Mouse (Mus musculus): ENCODE measurements around the gene Ppfia3. TPM values are rescaled to one million over a fixed set of nuclear protein-coding genes. Genes with fewer than 3 reads are reported as not detected.

Gene Ppfia3
- polyA plus RNA-seq, 1 experiment from 2014 or later = 9.5 TPM

DNA sequence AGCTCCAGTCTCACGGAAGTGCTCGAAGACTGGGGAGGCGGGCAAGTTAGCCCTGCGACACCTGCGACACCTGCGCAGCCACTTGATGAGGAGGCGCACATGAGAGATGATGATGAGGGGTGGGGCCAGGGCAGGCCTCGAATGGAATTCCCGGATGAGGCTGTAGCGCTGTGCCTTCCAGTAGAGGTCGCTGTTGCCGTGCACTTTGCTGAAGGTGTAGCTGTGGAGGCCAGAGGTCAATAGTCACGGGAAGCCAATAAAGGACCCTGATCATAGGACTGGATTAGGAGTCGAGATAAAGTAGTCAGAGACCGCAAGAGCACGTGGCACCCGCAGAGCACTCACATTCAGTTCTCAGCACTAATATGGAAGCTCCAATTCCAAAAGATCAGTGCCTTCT, 61.5 kb downstream of the Ppfia3 start:
- Histone ChIP-seq H3K9ac (ENCODE audit: low read depth, low read length) (no peak overlapping the region), H3K4me2 (replicated peaks; ENCODE audit: low read depth, low read length) (peak overlapping the region; percentile 40), H3K27ac (ENCODE audit: low read depth, low read length) (no peak overlapping the region), H3K36me3 (ENCODE audit: control insufficient read depth, insufficient read depth, low read length) (no peaks in the 10 kb centered on the region), H3K4me1 (replicated peaks; ENCODE audit: control insufficient read depth, insufficient read depth, low read length) (no peaks in the 10 kb centered on the region), H3K27me3 (ENCODE audit: control insufficient read depth, insufficient read depth, low read length) (no peaks in the 10 kb centered on the region), H3K4me3 (ENCODE audit: low read depth, low read length) (peak overlapping the region; percentile 22; the same call in 1 of the 2 replicates), H3K9me3 (ENCODE audit: control insufficient read depth, low read length) (no peaks in the 10 kb centered on the region)
- WGBS = under 1% methylated on average over 17 of the region's 17 CpGs
- DNase-seq (ENCODE audit: low spot score) = peak; percentile 84
- ATAC-seq (ENCODE audit: low FRiP score) = peak; percentile 67; the same call in 1 of the 2 replicates

DNA sequence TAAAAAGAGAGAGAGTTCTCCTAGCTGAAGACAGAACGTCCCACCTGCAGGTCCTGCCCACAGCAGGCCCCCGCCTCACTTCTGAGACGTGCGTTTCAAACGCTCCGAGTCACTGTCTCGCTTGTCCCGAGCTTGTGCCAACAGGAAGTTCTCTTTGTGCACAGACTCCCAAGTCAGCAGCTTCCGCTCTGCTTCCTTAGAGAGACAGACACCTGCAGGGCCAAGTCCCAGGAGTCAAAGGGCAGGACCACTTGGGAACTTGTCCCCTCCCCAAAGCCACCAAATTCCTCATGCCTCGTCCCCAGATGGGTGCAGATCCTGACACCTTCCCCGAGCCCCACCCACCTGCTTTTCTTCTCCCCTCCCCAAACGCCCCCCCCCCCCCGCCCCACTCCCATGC, 62.0 kb downstream of the Ppfia3 start:
- Histone ChIP-seq H3K9ac (ENCODE audit: low read depth, low read length) (0 out of 2 replicates have a peak overlapping the region, but pooled peaks have one; percentile 5), H3K4me2 (replicated peaks; ENCODE audit: low read depth, low read length) (peak overlapping the region; percentile 40), H3K9me3 (ENCODE audit: control insufficient read depth, low read length) (no peaks in the 10 kb centered on the region), H3K4me3 (ENCODE audit: low read depth, low read length) (peak overlapping the region; percentile 22; the same call in 1 of the 2 replicates), H3K27me3 (ENCODE audit: control insufficient read depth, insufficient read depth, low read length) (no peaks in the 10 kb centered on the region), H3K27ac (ENCODE audit: low read depth, low read length) (no peak overlapping the region), H3K4me1 (replicated peaks; ENCODE audit: control insufficient read depth, insufficient read depth, low read length) (no peaks in the 10 kb centered on the region), H3K36me3 (ENCODE audit: control insufficient read depth, insufficient read depth, low read length) (no peaks in the 10 kb centered on the region)
- WGBS = 16% methylated on average over 10 of the region's 13 CpGs
- ATAC-seq (ENCODE audit: low FRiP score) (peak; percentile 4; the same call in 1 of the 2 replicates), DNase-seq (ENCODE audit: low spot score) (peak; percentile 6)

DNA sequence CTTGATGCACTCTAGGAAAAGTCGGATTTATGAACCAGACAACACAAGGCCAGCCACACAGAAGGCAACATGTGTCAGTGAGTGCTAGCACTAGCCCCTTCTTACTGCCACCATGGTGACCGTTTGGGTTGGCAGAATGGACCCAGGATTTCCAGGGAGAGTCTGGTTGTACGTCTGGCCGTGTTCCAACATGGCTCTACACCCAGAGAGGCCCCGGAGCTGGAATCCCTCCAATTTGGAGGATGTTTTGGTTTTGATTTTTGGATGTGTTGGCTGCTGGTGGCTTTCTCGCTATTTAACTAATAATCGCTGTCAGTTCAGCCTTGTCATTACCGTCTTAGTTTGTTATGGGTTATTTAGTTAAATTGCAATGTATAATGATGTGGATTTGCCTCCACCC, 64.2 kb downstream of the Ppfia3 start:
- Histone ChIP-seq H3K4me3 (ENCODE audit: low read depth, low read length) (no peak overlapping the region), H3K4me1 (replicated peaks; ENCODE audit: control insufficient read depth, insufficient read depth, low read length) (no peaks in the 10 kb centered on the region), H3K27me3 (ENCODE audit: control insufficient read depth, insufficient read depth, low read length) (no peaks in the 10 kb centered on the region), H3K4me2 (replicated peaks; ENCODE audit: low read depth, low read length) (no peak overlapping the region), H3K9me3 (ENCODE audit: control insufficient read depth, low read length) (no peaks in the 10 kb centered on the region), H3K36me3 (ENCODE audit: control insufficient read depth, insufficient read depth, low read length) (no peaks in the 10 kb centered on the region), H3K27ac (ENCODE audit: low read depth, low read length) (no peak overlapping the region), H3K9ac (ENCODE audit: low read depth, low read length) (no peak overlapping the region)
- DNase-seq (ENCODE audit: low spot score) (no peak), ATAC-seq (ENCODE audit: low FRiP score) (no peak)
- WGBS = 87% methylated on average over 8 of the region's 8 CpGs

DNA sequence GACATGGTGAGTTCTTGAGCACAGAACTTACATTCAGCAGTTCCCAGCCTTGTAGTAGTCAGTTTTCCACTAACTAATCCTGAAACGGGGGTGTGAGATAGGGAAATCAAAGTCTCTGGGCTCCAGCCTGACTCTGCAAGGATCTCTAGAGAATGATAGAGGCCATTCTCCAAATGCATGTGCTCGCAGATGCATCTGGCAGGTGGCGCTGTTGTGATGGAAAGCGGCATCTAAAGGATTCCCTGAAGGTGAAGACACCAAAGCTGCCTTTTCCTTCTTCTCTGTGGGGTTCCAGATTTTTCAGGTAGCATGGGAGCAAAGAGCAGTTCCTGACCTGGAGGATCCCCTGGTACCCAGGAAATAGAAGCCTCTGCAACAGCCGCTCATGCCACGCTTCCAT, 66.5 kb downstream of the Ppfia3 start:
- no peaks in the 10 kb centered on the region for H3K4me1 ChIP-seq (replicated peaks; ENCODE audit: control insufficient read depth, insufficient read depth, low read length)
- no peak overlapping the region for H3K4me3 ChIP-seq (ENCODE audit: low read depth, low read length)
- ATAC-seq (ENCODE audit: low FRiP score) = no peak
- H3K27ac ChIP-seq (ENCODE audit: low read depth, low read length) = no peak overlapping the region
- H3K27me3 ChIP-seq (ENCODE audit: control insufficient read depth, insufficient read depth, low read length) = no peaks in the 10 kb centered on the region
- H3K36me3 ChIP-seq (ENCODE audit: control insufficient read depth, insufficient read depth, low read length) = no peaks in the 10 kb centered on the region
- WGBS = 20% methylated on average over 6 of the region's 6 CpGs
- DNase-seq (ENCODE audit: low spot score) = peak; percentile 67
- H3K9me3 ChIP-seq (ENCODE audit: control insufficient read depth, low read length) = no peaks in the 10 kb centered on the region
- no peak overlapping the region for H3K9ac ChIP-seq (ENCODE audit: low read depth, low read length)
- H3K4me2 ChIP-seq (replicated peaks; ENCODE audit: low read depth, low read length) = no peak overlapping the region

DNA sequence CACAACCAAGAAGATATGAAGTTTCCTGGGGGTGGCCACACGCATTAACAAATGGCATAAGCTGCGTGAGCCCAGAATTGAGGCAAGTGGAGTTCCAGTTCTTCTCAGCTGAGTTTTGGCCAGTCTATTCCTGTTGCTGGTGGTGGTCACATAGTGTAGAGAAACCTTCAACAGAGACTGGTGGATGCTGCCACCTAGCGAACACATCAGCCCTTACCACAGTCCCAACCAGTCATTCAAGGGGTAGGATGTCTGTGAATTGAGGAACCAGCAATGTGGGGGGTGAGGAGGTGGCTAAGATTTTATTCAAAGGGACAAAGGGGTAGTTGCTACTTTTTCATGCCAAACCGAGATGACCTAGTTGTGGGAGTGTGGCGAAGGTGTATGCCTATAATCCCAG, 67.1 kb downstream of the Ppfia3 start:
- 0 out of 2 replicates have a peak, but pooled peaks have one; percentile 60 for ATAC-seq (ENCODE audit: low FRiP score)
- WGBS = 14% methylated on average over 5 of the region's 5 CpGs

DNA sequence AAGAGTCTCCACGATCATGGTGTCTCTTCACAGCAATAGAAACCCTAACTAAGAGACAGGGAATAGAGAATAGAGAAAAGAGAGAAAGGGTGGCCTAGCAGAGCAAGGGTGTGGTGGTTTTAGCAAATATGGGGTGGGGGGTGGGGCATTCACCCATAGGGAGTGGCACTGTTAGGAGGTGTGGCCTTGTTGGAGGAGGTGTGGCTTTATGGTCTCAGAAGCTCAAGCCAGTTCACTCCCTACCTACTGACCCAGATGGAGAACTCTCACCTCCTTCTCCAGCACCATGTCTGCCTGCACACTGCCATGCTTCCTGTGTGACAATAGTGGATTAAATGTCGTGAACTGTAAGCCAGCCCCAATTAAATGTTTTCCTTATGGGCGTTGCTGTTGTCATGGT, 69.3 kb downstream of the Ppfia3 start:
- Histone ChIP-seq H3K4me1 (replicated peaks; ENCODE audit: control insufficient read depth, insufficient read depth, low read length) (no peaks in the 10 kb centered on the region), H3K4me2 (replicated peaks; ENCODE audit: low read depth, low read length) (no peak overlapping the region), H3K27ac (ENCODE audit: low read depth, low read length) (no peak overlapping the region), H3K27me3 (ENCODE audit: control insufficient read depth, insufficient read depth, low read length) (no peaks in the 10 kb centered on the region), H3K9ac (ENCODE audit: low read depth, low read length) (no peak overlapping the region), H3K9me3 (ENCODE audit: control insufficient read depth, low read length) (no peaks in the 10 kb centered on the region), H3K36me3 (ENCODE audit: control insufficient read depth, insufficient read depth, low read length) (no peaks in the 10 kb centered on the region), H3K4me3 (ENCODE audit: low read depth, low read length) (no peak overlapping the region)
- 57% methylated on average over 3 of the region's 3 CpGs for WGBS
- DNase-seq (ENCODE audit: low spot score) (no peak), ATAC-seq (ENCODE audit: low FRiP score) (no peak)

More for the DNA sequence above, 67.1 kb downstream of the Ppfia3 start:
- no peaks in the 10 kb centered on the region for H3K4me1 ChIP-seq (replicated peaks; ENCODE audit: control insufficient read depth, insufficient read depth, low read length)
- H3K36me3 ChIP-seq (ENCODE audit: control insufficient read depth, insufficient read depth, low read length) = no peaks in the 10 kb centered on the region
- no peak overlapping the region for H3K4me2 ChIP-seq (replicated peaks; ENCODE audit: low read depth, low read length)
- peak; percentile 70 for DNase-seq (ENCODE audit: low spot score)
- H3K27ac ChIP-seq (ENCODE audit: low read depth, low read length) = no peak overlapping the region
- H3K27me3 ChIP-seq (ENCODE audit: control insufficient read depth, insufficient read depth, low read length) = no peaks in the 10 kb centered on the region
- no peak overlapping the region for H3K9ac ChIP-seq (ENCODE audit: low read depth, low read length)
- no peak overlapping the region for H3K4me3 ChIP-seq (ENCODE audit: low read depth, low read length)
- no peaks in the 10 kb centered on the region for H3K9me3 ChIP-seq (ENCODE audit: control insufficient read depth, low read length)

DNA sequence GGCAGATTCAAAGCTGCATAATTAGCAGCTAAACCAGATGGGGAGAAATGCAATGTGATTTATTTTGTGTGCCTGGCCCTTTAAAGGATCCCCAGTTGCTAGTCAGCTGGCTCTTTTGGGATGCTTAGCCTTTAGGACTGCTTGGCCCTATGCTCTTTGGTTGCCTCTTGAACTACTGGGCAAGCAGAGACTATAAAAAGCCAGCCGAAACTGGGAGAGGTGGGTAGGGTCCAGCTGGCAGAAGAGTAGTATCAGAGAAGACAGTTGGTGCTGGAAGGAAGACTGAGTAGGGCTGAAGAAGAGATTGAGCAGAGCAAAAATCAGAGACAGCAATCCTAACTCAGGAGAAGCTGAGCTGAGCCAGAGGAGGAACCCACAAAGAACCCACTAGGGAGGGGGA, 70.2 kb downstream of the Ppfia3 start:
- Histone ChIP-seq H3K9ac (ENCODE audit: low read depth, low read length) (no peak overlapping the region), H3K27me3 (ENCODE audit: control insufficient read depth, insufficient read depth, low read length) (no peaks in the 10 kb centered on the region), H3K4me2 (replicated peaks; ENCODE audit: low read depth, low read length) (no peak overlapping the region), H3K9me3 (ENCODE audit: control insufficient read depth, low read length) (no peaks in the 10 kb centered on the region), H3K4me3 (ENCODE audit: low read depth, low read length) (no peak overlapping the region), H3K4me1 (replicated peaks; ENCODE audit: control insufficient read depth, insufficient read depth, low read length) (no peaks in the 10 kb centered on the region), H3K27ac (ENCODE audit: low read depth, low read length) (no peak overlapping the region), H3K36me3 (ENCODE audit: control insufficient read depth, insufficient read depth, low read length) (no peaks in the 10 kb centered on the region)
- ATAC-seq (ENCODE audit: low FRiP score) (no peak), DNase-seq (ENCODE audit: low spot score) (no peak)
- WGBS = 87% methylated on average over 1 of the region's 1 CpGs

Other genes with a start within 250 kb of the Ppfia3 start
- gene Rps11, start 242.6 kb downstream of the Ppfia3 start, polyA plus RNA-seq (2014; fragmentation: Nextera tagmentation; extraction: Ambion mirVana) = 1,346 and 1,389 TPM in 2 replicates
- gene Rpl13a, start 238.3 kb downstream of the Ppfia3 start, polyA plus RNA-seq (2014; fragmentation: Nextera tagmentation; extraction: Ambion mirVana) = 1,145 and 1,168 TPM in 2 replicates
- 0.47 TPM in 1 of 2 replicates, not detected in the other for gene Gm45713, start 230.8 kb downstream of the Ppfia3 start, polyA plus RNA-seq (2014; fragmentation: Nextera tagmentation; extraction: Ambion mirVana)
- 1.5 and 1.6 TPM in 2 replicates for gene Flt3l, start 230.6 kb downstream of the Ppfia3 start, polyA plus RNA-seq (2014; fragmentation: Nextera tagmentation; extraction: Ambion mirVana)
- 105 TPM in 2 replicates for gene Pih1d1, start 212.7 kb downstream of the Ppfia3 start, polyA plus RNA-seq (2014; fragmentation: Nextera tagmentation; extraction: Ambion mirVana)
- 20.8 and 28.6 TPM in 2 replicates for gene Aldh16a1, start 212.4 kb downstream of the Ppfia3 start, polyA plus RNA-seq (2014; fragmentation: Nextera tagmentation; extraction: Ambion mirVana)
- gene Slc17a7, start 203.1 kb downstream of the Ppfia3 start, polyA plus RNA-seq (2014; fragmentation: Nextera tagmentation; extraction: Ambion mirVana) = 0.51 and 1.1 TPM in 2 replicates
- gene Gfy, start 187.4 kb downstream of the Ppfia3 start, polyA plus RNA-seq (2014; fragmentation: Nextera tagmentation; extraction: Ambion mirVana) = not detected in 2 replicates
- gene Pth2, start 186.0 kb downstream of the Ppfia3 start, polyA plus RNA-seq (2014; fragmentation: Nextera tagmentation; extraction: Ambion mirVana) = not detected in 2 replicates
- gene Ccdc155, start 162.1 kb downstream of the Ppfia3 start, polyA plus RNA-seq (2014; fragmentation: Nextera tagmentation; extraction: Ambion mirVana) = 0.31 and 0.40 TPM in 2 replicates
- 1.6 and 1.7 TPM in 2 replicates for gene Dkkl1, start 154.9 kb downstream of the Ppfia3 start, polyA plus RNA-seq (2014; fragmentation: Nextera tagmentation; extraction: Ambion mirVana)
- 229 and 242 TPM in 2 replicates for gene Tead2, start 151.3 kb downstream of the Ppfia3 start, polyA plus RNA-seq (2014; fragmentation: Nextera tagmentation; extraction: Ambion mirVana)
- 1.1 and 2.5 TPM in 2 replicates for gene Cd37, start 127.9 kb downstream of the Ppfia3 start, polyA plus RNA-seq (2014; fragmentation: Nextera tagmentation; extraction: Ambion mirVana)
- gene Slc6a16, start 125.9 kb downstream of the Ppfia3 start, polyA plus RNA-seq (2014; fragmentation: Nextera tagmentation; extraction: Ambion mirVana) = 0.14 and 0.32 TPM in 2 replicates
- gene Slc6a21, start 89.5 kb downstream of the Ppfia3 start, polyA plus RNA-seq (2014; fragmentation: Nextera tagmentation; extraction: Ambion mirVana) = not detected in 2 replicates
- 5.2 and 6.9 TPM in 2 replicates for gene Trpm4, start 33.2 kb downstream of the Ppfia3 start, polyA plus RNA-seq (2014; fragmentation: Nextera tagmentation; extraction: Ambion mirVana)
- 0.68 and 0.77 TPM in 2 replicates for gene Hrc, start 31.7 kb downstream of the Ppfia3 start, polyA plus RNA-seq (2014; fragmentation: Nextera tagmentation; extraction: Ambion mirVana)
- gene Lin7b, start 3.6 kb upstream of the Ppfia3 start, polyA plus RNA-seq (2014; fragmentation: Nextera tagmentation; extraction: Ambion mirVana) = 0.92 and 1.7 TPM in 2 replicates
- 76.5 and 114 TPM in 2 replicates for gene Snrnp70, start 28.7 kb upstream of the Ppfia3 start, polyA plus RNA-seq (2014; fragmentation: Nextera tagmentation; extraction: Ambion mirVana)
- 0.11 TPM in 1 of 2 replicates, not detected in the other for gene Kcna7, start 38.6 kb upstream of the Ppfia3 start, polyA plus RNA-seq (2014; fragmentation: Nextera tagmentation; extraction: Ambion mirVana)
- gene Ntf5, start 46.7 kb upstream of the Ppfia3 start, polyA plus RNA-seq (2014; fragmentation: Nextera tagmentation; extraction: Ambion mirVana) = 0.99 and 1.2 TPM in 2 replicates
- gene Lhb, start 53.8 kb upstream of the Ppfia3 start, polyA plus RNA-seq (2014; fragmentation: Nextera tagmentation; extraction: Ambion mirVana) = 0.47 TPM in 1 of 2 replicates, not detected in the other
- gene Gys1, start 67.8 kb upstream of the Ppfia3 start, polyA plus RNA-seq (2014; fragmentation: Nextera tagmentation; extraction: Ambion mirVana) = 29.2 and 30.6 TPM in 2 replicates
- gene Ruvbl2, start 71.1 kb upstream of the Ppfia3 start, polyA plus RNA-seq (2014; fragmentation: Nextera tagmentation; extraction: Ambion mirVana) = 168 and 178 TPM in 2 replicates
- gene Ftl1, start 92.9 kb upstream of the Ppfia3 start, polyA plus RNA-seq (2014; fragmentation: Nextera tagmentation; extraction: Ambion mirVana) = 5,748 and 5,943 TPM in 2 replicates
- 128 and 196 TPM in 2 replicates for gene Bax, start 99.9 kb upstream of the Ppfia3 start, polyA plus RNA-seq (2014; fragmentation: Nextera tagmentation; extraction: Ambion mirVana)
- 0.40 and 0.54 TPM in 2 replicates for gene Tulp2, start 114.9 kb upstream of the Ppfia3 start, polyA plus RNA-seq (2014; fragmentation: Nextera tagmentation; extraction: Ambion mirVana)
- gene Gm45808, start 119.8 kb upstream of the Ppfia3 start, polyA plus RNA-seq (2014; fragmentation: Nextera tagmentation; extraction: Ambion mirVana) = not detected in 2 replicates
- gene Dhdh, start 121.8 kb upstream of the Ppfia3 start, polyA plus RNA-seq (2014; fragmentation: Nextera tagmentation; extraction: Ambion mirVana) = 2.9 and 4.1 TPM in 2 replicates
- 88.6 and 92.7 TPM in 2 replicates for gene Nucb1, start 143.4 kb upstream of the Ppfia3 start, polyA plus RNA-seq (2014; fragmentation: Nextera tagmentation; extraction: Ambion mirVana)
- gene Ppp1r15a, start 159.2 kb upstream of the Ppfia3 start, polyA plus RNA-seq (2014; fragmentation: Nextera tagmentation; extraction: Ambion mirVana) = 15.1 and 15.7 TPM in 2 replicates
- gene Plekha4, start 159.3 kb upstream of the Ppfia3 start, polyA plus RNA-seq (2014; fragmentation: Nextera tagmentation; extraction: Ambion mirVana) = 2.1 and 2.3 TPM in 2 replicates
- gene Hsd17b14, start 187.9 kb upstream of the Ppfia3 start, polyA plus RNA-seq (2014; fragmentation: Nextera tagmentation; extraction: Ambion mirVana) = 0.45 and 0.46 TPM in 2 replicates
- 26.6 and 31.4 TPM in 2 replicates for gene Bcat2, start 203.1 kb upstream of the Ppfia3 start, polyA plus RNA-seq (2014; fragmentation: Nextera tagmentation; extraction: Ambion mirVana)
- gene Fgf21, start 248.5 kb upstream of the Ppfia3 start, polyA plus RNA-seq (2014; fragmentation: Nextera tagmentation; extraction: Ambion mirVana) = not detected in 2 replicates

Data from hindbrain, embryonic 11.5 days (tissue).